Mouse (Mus musculus): ENCODE results near the gene Ybx1. TPM values are rescaled to one million over a fixed set of nuclear protein-coding genes. Genes with fewer than 3 reads are reported as not detected.

Gene Ybx1
- polyA plus RNA-seq, 1 experiment from 2014 or later, result 412 TPM

GRCm38 (mm10) chr4:119252025-119252808 is 42.2 kb downstream of the Ybx1 start:
- no peak overlapping the region for H3K4me3 ChIP-seq (ENCODE audit: low read depth, low read length)
- no peak for TF ChIP-seq EP300 (IDR thresholded peaks at IDR 0.05)
- no peak for TF ChIP-seq CTCF (IDR thresholded peaks at IDR 0.05)
- no peak overlapping the region for H3K4me2 ChIP-seq (replicated peaks; ENCODE audit: low read depth, low read length)
- H3K36me3 ChIP-seq (ENCODE audit: insufficient read depth, low read length), result no peaks in the 10 kb centered on the region
- no peak overlapping the region for H3K27ac ChIP-seq (ENCODE audit: low read length)
- H3K27me3 ChIP-seq (replicated peaks; ENCODE audit: insufficient read depth, low read length), result no peaks in the 10 kb centered on the region
- ATAC-seq (no peak), DNase-seq (ENCODE audit: low spot score) (no peak)
- WGBS, result 40% methylated on average over 7 of the region's 7 CpGs
- no peak overlapping the region for H3K9ac ChIP-seq (replicated peaks; ENCODE audit: low read depth)
- no peaks in the 10 kb centered on the region for H3K9me3 ChIP-seq (ENCODE audit: low read length)
- H3K4me1 ChIP-seq (ENCODE audit: insufficient read depth, low read depth, low read length), result peaks cover 13% of the 10 kb centered on the region; the same call in 1 of the 2 replicates

GRCm38 (mm10) chr4:119248407-119248965 is 45.9 kb downstream of the Ybx1 start:
- Histone ChIP-seq H3K4me2 (replicated peaks; ENCODE audit: low read depth, low read length) (no peak overlapping the region), H3K9ac (replicated peaks; ENCODE audit: low read depth) (no peak overlapping the region), H3K27ac (ENCODE audit: low read length) (0 out of 2 replicates have a peak overlapping the region, but pooled peaks have one; percentile 34), H3K4me3 (ENCODE audit: low read depth, low read length) (no peak overlapping the region), H3K36me3 (ENCODE audit: insufficient read depth, low read length) (no peaks in the 10 kb centered on the region), H3K27me3 (replicated peaks; ENCODE audit: insufficient read depth, low read length) (no peaks in the 10 kb centered on the region), H3K4me1 (ENCODE audit: insufficient read depth, low read depth, low read length) (peaks cover 7% of the 10 kb centered on the region), H3K9me3 (ENCODE audit: low read length) (no peaks in the 10 kb centered on the region)
- peak; percentile 84 for DNase-seq (ENCODE audit: low spot score)
- no peak for TF ChIP-seq CTCF (IDR thresholded peaks at IDR 0.05)
- TF ChIP-seq EP300 (IDR thresholded peaks at IDR 0.05), result no peak
- 54% methylated on average over 11 of the region's 11 CpGs for WGBS
- peak; percentile 39 for ATAC-seq

- H3K4me2 ChIP-seq (replicated peaks; ENCODE audit: low read depth, low read length), result no peak overlapping the region
- H3K9ac ChIP-seq (replicated peaks; ENCODE audit: low read depth), result no peak overlapping the region
- H3K9me3 ChIP-seq (ENCODE audit: low read length), result no peaks in the 10 kb centered on the region
- H3K27ac ChIP-seq (ENCODE audit: low read length), result peak overlapping the region; percentile 70; the same call in 1 of the 2 replicates
- 33% methylated on average over 12 of the region's 13 CpGs for WGBS
- H3K36me3 ChIP-seq (ENCODE audit: insufficient read depth, low read length), result no peaks in the 10 kb centered on the region
- TF ChIP-seq EP300 (IDR thresholded peaks at IDR 0.05), result peak; percentile 54; the same call in 1 of the 2 replicates
- peak; percentile 96 for TF ChIP-seq CTCF (IDR thresholded peaks at IDR 0.05)
- ATAC-seq (peak; percentile 90), DNase-seq (ENCODE audit: low spot score) (peak; percentile 93)
- no peak overlapping the region for H3K4me3 ChIP-seq (ENCODE audit: low read depth, low read length)
- peaks cover 7% of the 10 kb centered on the region for H3K4me1 ChIP-seq (ENCODE audit: insufficient read depth, low read depth, low read length)
- H3K27me3 ChIP-seq (replicated peaks; ENCODE audit: insufficient read depth, low read length), result no peaks in the 10 kb centered on the region
Measured at GRCm38 (mm10) chr4:119247462-119248235, 46.8 kb downstream of the Ybx1 start.

- no peak for ATAC-seq
- DNase-seq (ENCODE audit: low spot score), result no peak
- Histone ChIP-seq H3K27ac (ENCODE audit: low read length) (no peak overlapping the region), H3K4me1 (ENCODE audit: insufficient read depth, low read depth, low read length) (peaks cover 7% of the 10 kb centered on the region), H3K4me2 (replicated peaks; ENCODE audit: low read depth, low read length) (no peak overlapping the region), H3K36me3 (ENCODE audit: insufficient read depth, low read length) (no peaks in the 10 kb centered on the region), H3K9me3 (ENCODE audit: low read length) (no peaks in the 10 kb centered on the region), H3K27me3 (replicated peaks; ENCODE audit: insufficient read depth, low read length) (no peaks in the 10 kb centered on the region), H3K9ac (replicated peaks; ENCODE audit: low read depth) (no peak overlapping the region), H3K4me3 (ENCODE audit: low read depth, low read length) (no peak overlapping the region)
- WGBS, result 71% methylated on average over 14 of the region's 14 CpGs
- no peak for TF ChIP-seq CTCF (IDR thresholded peaks at IDR 0.05)
- TF ChIP-seq EP300 (IDR thresholded peaks at IDR 0.05), result no peak
Measured at GRCm38 (mm10) chr4:119246688-119247225, 47.6 kb downstream of the Ybx1 start.

GRCm38 (mm10) chr4:119245961-119246360 is 48.4 kb downstream of the Ybx1 start:
- H3K27me3 ChIP-seq (replicated peaks; ENCODE audit: insufficient read depth, low read length), result no peaks in the 10 kb centered on the region
- no peak overlapping the region for H3K27ac ChIP-seq (ENCODE audit: low read length)
- H3K4me1 ChIP-seq (ENCODE audit: insufficient read depth, low read depth, low read length), result peaks cover 7% of the 10 kb centered on the region
- H3K4me2 ChIP-seq (replicated peaks; ENCODE audit: low read depth, low read length), result no peak overlapping the region
- TF ChIP-seq EP300 (IDR thresholded peaks at IDR 0.05), result no peak
- no peak for TF ChIP-seq CTCF (IDR thresholded peaks at IDR 0.05)
- no peak for ATAC-seq
- no peaks in the 10 kb centered on the region for H3K9me3 ChIP-seq (ENCODE audit: low read length)
- DNase-seq (ENCODE audit: low spot score), result no peak
- no peak overlapping the region for H3K9ac ChIP-seq (replicated peaks; ENCODE audit: low read depth)
- H3K4me3 ChIP-seq (ENCODE audit: low read depth, low read length), result no peak overlapping the region
- WGBS, result 86% methylated on average over 9 of the region's 9 CpGs
- H3K36me3 ChIP-seq (ENCODE audit: insufficient read depth, low read length), result no peaks in the 10 kb centered on the region

- Histone ChIP-seq H3K4me2 (replicated peaks; ENCODE audit: low read depth, low read length) (no peak overlapping the region), H3K9ac (replicated peaks; ENCODE audit: low read depth) (no peak overlapping the region), H3K4me1 (ENCODE audit: insufficient read depth, low read depth, low read length) (peaks cover 7% of the 10 kb centered on the region), H3K36me3 (ENCODE audit: insufficient read depth, low read length) (no peaks in the 10 kb centered on the region), H3K27me3 (replicated peaks; ENCODE audit: insufficient read depth, low read length) (no peaks in the 10 kb centered on the region), H3K9me3 (ENCODE audit: low read length) (no peaks in the 10 kb centered on the region), H3K27ac (ENCODE audit: low read length) (no peak overlapping the region; the same call in 1 of the 2 replicates), H3K4me3 (ENCODE audit: low read depth, low read length) (no peak overlapping the region)
- 29% methylated on average over 7 of the region's 7 CpGs for WGBS
- no peak for TF ChIP-seq CTCF (IDR thresholded peaks at IDR 0.05)
- 0 out of 2 replicates have a peak, but pooled peaks have one; percentile 22 for TF ChIP-seq EP300 (IDR thresholded peaks at IDR 0.05)
- DNase-seq (ENCODE audit: low spot score) (peak; percentile 46), ATAC-seq (peak; percentile 7; the same call in 1 of the 2 replicates)
Measured at GRCm38 (mm10) chr4:119245556-119245955, 48.8 kb downstream of the Ybx1 start.

Data from lung, postnatal 0 days (tissue).